Mouse (Mus musculus) cortical plate, adult 2 months (tissue): ENCODE measurements around the gene Crocc. TPM values are rescaled to one million over a fixed set of nuclear protein-coding genes. Genes with fewer than 3 reads are reported as not detected.
A peak's percentile ranks its signal among the peaks of the same experiment; 100 is the strongest.

ENCODE experiments used
- H3K27ac ChIP-seq: fragments of 200-500 bp; 2 replicates; pipeline ENCODE4 v1.5.1; 2012; ENCODE audit warnings: low read length, control low read depth, inconsistent platforms; ENCODE audit not compliant: insufficient read depth
- H3K4me1 ChIP-seq: fragments of 200-500 bp; 2 replicates; pipeline ENCODE4 v1.6.1; 2011; ENCODE audit warnings: low read length; ENCODE audit not compliant: control insufficient read depth, insufficient read depth
- H3K4me3 ChIP-seq: fragments of 200-500 bp; 2 replicates; pipeline ENCODE4 v1.5.1; 2011; ENCODE audit warnings: mild to moderate bottlenecking, low read length, control low read depth; ENCODE audit not compliant: insufficient read depth
- CTCF ChIP-seq: fragments of 200-500 bp; IDR thresholded peaks from 2 replicates; pipeline ENCODE4 v1.5.1; 2011; ENCODE audit warnings: mild to moderate bottlenecking, control low read depth, low read length; ENCODE audit not compliant: insufficient read depth; ENCODE audit errors: extremely low read depth
- POLR2A ChIP-seq: fragments of 200-500 bp; IDR thresholded peaks from 2 replicates; pipeline ENCODE4 v1.6.1; 2011; ENCODE audit warnings: mild to moderate bottlenecking, low read length, control low read depth; ENCODE audit not compliant: insufficient read depth; ENCODE audit errors: extremely low read depth
- polyA plus RNA-seq: library from polyadenylated mRNA; depleted of rRNA; stranded (reverse); fragments of >200 nt; gene quantifications from 2 replicates; pipeline ENCODE4 v1.2.3, GENCODE M21; 2012

Crocc gene
- polyA plus RNA-seq, 1 experiment = 85.8 TPM

DNA sequence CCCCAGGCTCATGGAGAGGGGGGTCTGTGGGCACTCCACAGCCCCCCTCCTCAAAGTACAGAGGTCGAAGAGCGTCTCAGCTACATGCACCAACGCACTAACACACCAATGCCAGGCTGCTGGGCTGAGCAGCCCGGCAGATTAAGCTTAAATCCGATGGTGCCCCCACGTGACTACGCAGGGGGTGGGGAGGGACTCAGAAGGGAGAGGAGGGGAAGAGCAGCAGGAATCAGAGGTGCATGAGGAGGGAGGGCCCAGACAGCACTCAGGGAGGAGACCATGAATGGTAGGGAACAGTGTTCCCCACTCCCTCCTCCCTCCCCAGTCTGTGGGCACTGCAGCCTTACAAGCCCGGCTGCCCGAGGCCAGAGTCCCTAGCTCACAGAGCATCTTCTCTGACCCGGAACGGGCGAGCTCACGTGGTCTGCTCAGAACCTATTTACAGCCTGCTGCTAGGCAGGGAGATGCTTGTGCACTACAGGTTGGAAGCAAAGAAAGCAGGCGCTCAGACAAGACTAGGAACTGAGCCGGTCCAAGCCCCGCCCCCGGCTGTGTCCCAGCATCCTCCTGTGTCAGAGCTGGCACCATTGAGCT, 6.7 kb downstream of the Crocc start:
- Histone ChIP-seq H3K4me1 (peaks cover 15% of the 10 kb centered on the region), H3K4me3 (peak overlapping the region; percentile 20), H3K27ac (peak overlapping the region; percentile 6; the same call in 1 of the 2 replicates)
- TF ChIP-seq CTCF = no peak
- peak; percentile 73 for TF ChIP-seq POLR2A

DNA sequence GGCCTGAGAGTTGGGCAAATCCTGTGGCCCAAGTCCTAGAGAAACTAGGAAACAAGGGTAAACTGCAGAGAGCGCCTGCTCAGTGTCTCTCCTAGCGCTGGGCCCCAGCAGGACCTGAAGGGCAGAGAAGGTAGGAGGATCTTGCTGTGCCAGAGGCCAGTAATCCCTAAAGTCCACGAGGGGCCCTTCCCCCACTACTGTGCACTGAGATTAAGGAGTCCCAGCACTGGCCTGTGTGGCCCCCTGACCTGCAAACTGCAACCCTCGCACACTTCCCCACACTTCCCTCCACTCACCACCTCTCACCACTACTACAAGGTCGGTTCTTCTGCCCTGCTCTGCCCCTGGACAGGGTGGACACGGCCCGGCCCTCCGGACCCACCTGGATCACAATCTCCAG, 7.2 kb downstream of the Crocc start:
- peak overlapping the region; percentile 20 for H3K4me3 ChIP-seq
- peak overlapping the region; percentile 6; the same call in 1 of the 2 replicates for H3K27ac ChIP-seq
- peaks cover 17% of the 10 kb centered on the region for H3K4me1 ChIP-seq
- TF ChIP-seq POLR2A = no peak

DNA sequence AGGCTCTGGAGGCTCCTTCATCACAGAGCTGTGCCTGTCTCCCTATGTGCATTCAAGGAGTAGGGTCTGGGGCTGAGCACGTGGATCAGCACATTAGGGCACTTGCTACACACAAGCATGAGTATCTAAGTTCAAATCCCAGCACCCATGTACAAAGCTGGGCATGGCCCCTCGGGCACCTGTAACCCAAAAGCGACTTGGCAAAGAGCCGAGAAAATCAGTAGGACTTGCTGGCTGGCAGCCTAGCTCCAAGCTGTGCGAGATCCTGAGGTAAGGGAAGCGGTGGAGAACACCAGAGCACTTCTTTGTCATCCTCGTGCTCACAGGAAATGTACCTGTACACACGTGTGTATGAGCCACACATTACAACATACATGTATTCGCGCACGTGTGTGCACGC, 7.9 kb downstream of the Crocc start:
- peaks cover 17% of the 10 kb centered on the region for H3K4me1 ChIP-seq
- no peak for TF ChIP-seq CTCF
- TF ChIP-seq POLR2A = no peak
- H3K27ac ChIP-seq = no peak overlapping the region
- peak overlapping the region; percentile 20 for H3K4me3 ChIP-seq

DNA sequence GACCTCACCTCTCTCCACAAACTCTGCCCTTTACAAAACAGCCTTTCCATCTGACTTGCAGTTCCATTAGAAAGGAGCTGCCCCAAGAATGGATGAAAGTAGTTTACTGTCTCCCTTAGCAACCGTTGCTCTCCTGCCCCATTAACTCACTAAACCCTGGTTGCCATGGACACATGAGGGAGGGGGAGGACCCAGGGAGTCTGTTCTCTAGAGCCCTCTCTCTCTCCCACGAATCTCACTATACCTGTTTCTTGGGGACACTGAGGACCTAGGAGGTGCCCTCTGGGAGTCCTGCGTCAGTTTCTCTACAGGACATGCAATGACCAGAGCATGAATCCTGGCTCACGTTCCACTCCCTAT, 10.9 kb downstream of the Crocc start:
- H3K27ac ChIP-seq = peak overlapping the region; percentile 24; the same call in 1 of the 2 replicates
- H3K4me3 ChIP-seq = no peak overlapping the region
- no peak for TF ChIP-seq POLR2A
- no peak for TF ChIP-seq CTCF
- H3K4me1 ChIP-seq = peaks cover 17% of the 10 kb centered on the region

DNA sequence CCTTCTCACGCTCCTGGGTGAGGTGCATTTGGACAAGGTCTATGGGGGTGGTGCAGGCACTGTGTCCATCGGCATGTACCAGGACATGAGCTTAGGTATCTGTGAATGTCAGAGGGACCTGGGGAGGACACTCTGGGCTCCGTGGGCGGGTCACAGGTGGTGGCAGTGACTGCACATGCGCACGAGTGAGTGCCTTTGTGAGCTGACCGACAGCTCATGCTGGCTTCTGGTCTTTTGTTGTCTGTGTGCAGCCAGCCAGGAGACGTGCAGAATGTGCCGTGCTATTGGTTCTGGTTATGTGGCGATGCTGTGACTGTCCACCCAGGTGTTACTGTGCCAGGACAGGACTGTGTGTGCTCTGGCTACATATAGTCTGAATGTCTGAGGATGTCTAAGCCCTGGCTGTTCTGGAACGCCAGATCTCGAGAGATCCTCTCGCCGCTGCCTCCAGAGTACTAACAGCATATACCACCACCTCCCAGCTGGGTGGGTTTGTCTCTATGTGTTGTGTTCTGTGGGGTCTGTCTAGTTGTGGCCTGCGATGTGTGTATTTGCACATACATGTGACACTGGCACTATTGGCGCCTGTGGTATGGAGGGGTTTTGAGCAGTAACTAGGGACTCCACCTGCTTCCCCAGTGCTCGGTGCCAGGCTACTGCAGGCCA, 11.4 kb downstream of the Crocc start:
- TF ChIP-seq POLR2A (no peak), CTCF (no peak)
- Histone ChIP-seq H3K27ac (no peak overlapping the region), H3K4me3 (no peak overlapping the region), H3K4me1 (peaks cover 14% of the 10 kb centered on the region)

DNA sequence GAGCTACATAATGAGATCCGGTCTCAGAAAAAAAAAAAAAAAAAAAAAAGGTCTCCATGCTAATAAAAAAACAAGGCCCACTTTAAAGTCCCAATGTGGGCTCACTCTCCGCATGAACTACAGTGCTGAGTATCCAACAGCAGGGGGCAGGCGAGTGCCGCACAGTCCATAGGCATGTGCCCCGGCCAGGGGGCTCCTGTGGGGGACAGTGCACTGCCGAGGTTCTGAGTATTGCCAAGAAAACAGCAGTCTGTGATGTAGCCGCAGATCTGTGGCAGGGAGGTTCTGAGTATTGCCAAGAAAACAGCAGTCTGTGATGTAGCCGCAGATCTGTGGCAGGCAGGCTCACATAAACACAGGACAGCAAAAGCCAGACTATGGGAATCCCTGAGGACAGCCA, 15.5 kb downstream of the Crocc start:
- TF ChIP-seq CTCF (peak; percentile 78), POLR2A (no peak)
- H3K4me3 ChIP-seq = no peak overlapping the region
- no peak overlapping the region for H3K27ac ChIP-seq

DNA sequence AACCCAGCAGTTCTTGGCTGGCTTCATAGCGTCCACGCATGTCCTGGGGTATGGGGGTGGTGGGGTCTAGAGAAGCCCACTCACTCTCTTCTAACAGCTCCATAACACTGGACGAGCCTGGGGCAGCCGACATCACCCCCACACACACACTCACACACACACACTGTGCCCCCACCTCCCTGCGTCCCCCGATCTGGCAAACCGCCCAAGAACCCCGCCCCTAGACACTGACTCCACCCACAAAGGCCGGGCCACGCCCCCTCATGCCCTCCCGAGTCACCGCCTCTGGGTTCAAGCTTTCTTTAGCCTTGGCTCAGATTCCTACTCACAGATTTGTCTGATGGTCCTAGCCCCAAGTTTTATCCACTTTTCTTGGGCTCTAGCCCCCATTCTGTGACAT, 19.2 kb downstream of the Crocc start:
- TF ChIP-seq CTCF (no peak), POLR2A (no peak)
- Histone ChIP-seq H3K27ac (no peak overlapping the region), H3K4me1 (no peaks in the 10 kb centered on the region)

More for the DNA sequence above, 15.5 kb downstream of the Crocc start:
- peaks cover 11% of the 10 kb centered on the region for H3K4me1 ChIP-seq

DNA sequence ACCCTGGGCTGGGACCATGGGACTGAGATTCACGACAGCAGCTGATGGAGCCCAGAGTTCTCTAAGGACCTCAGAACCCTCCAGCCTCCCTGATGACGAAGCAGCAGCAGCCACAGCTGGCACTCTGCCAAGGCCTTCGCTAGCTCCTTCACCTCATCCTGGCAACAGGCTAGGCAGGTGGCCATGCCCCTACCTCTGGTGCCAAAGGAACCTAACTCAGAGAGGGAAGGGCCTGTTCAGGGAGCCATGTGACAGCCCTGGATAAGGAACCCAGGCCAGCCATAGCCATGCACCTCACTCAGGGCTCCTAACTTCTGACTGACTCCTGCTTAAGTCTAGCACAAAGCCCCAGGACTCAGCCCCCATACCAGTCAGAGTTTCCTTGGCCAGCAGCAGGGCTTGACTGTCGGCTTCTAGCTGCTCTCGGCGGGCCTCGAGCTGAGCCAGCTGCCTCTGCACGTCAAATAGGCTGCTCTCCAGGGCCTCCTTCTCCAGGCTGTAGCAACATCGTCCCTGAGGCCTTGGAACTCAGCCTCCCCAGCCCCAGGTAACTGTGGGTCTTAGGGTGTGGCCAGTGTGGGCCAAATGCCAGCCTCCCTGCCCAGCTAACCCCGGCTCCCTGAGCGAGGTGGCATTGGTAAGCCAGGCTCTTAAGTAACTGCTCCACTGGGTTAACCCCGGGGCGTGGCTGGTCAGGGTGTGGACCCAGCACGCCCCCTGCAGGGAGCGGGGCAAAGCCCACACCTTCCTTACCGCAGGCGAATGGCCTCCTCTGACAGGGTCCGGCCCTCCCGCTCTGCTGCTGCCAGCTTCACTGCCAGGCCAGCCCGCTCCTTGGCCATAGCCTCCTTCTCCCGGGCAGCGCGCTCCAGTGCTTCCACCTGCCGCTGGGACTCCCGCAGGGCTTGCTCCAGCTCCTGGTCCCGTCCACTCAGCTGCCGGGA, 26.5 kb downstream of the Crocc start:
- H3K4me3 ChIP-seq = no peak overlapping the region
- TF ChIP-seq POLR2A = no peak
- no peak overlapping the region for H3K27ac ChIP-seq
- H3K4me1 ChIP-seq = no peaks in the 10 kb centered on the region

More for the DNA sequence above, 19.2 kb downstream of the Crocc start:
- H3K4me3 ChIP-seq = no peak overlapping the region

DNA sequence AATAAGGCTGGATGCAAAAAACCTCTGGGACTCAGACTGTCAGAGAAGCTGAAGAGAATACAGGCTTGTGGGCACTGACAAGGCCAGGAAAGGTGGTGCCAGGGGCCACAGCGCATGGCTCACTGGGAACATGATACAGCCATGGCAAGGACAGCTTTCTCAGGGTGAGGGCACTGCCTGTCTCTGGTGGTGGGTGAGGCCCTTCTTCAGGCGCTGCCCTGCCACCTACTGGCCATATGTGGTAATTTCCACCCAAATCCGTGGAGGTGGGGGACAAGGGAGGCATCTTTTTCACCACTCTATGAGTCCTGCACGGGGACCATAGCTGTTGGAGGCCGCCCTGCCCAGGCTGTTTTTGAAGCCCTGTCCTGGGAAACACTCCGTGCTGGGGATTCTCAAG, 28.6 kb downstream of the Crocc start:
- no peak overlapping the region for H3K4me3 ChIP-seq
- no peaks in the 10 kb centered on the region for H3K4me1 ChIP-seq
- H3K27ac ChIP-seq = no peak overlapping the region
- TF ChIP-seq POLR2A (no peak), CTCF (peak; percentile 95)

DNA sequence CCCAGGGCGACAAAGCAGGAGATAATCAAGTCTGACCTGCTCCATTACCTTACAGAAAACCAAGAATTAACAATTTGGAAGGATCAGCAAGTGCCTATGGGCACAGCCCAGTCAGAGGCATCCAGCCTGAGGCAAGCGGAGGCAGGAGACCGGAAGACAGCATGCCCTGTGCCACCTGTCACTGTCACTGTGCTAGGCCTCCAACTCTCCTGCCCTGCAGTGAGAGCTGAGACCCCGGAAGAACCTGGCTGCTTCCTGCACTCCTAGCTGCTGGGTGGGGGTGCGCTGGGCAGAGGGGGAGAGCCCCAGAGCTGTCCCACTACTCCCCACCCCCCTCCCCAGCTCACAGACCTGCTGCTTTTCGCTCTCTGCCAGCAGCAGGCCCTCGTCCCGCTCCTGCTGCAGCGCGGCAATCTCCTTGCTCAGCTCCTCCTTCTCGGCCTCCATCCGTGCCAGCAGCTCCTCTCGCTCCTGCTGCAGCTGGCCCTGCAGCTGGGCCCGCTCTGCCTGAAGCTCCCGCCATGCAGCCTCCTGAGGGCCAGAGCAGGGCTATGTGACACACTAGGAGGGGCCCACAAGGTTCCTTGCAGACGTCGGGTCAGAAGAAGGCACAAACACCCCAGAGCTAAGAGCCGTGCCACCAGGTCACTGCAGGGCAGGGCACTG, 29.7 kb downstream of the Crocc start:
- Histone ChIP-seq H3K4me3 (no peak overlapping the region), H3K4me1 (no peaks in the 10 kb centered on the region), H3K27ac (no peak overlapping the region)
- no peak for TF ChIP-seq CTCF
- no peak for TF ChIP-seq POLR2A
